Mouse (Mus musculus): ENCODE measurements around the gene Gpa33. TPM values are rescaled to one million over a fixed set of nuclear protein-coding genes. Genes with fewer than 3 reads are reported as not detected.

The Gpa33 gene
- polyA plus RNA-seq, 1 experiment from 2014 or later = 0.12 TPM

DNA sequence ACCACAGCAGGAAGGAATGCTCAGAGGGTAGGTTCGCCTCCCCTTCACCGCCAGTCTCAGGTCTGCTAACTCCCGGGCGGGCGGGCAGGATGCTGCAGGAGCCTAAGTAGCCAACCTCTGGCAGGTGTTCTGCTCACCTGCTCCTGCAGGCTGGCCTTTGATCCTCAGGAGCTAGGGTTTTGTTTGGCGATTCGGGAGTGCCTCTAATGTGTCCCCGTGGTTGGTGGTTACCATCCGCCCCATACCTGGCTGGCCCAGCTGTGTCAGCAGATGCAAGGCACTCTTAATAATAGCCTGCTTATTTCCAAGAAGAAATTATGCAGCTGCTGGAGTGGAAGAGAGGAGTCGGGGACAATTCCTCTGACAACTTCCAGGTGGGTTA is 25.1 kb downstream of the Gpa33 start:
- no peak for ATAC-seq

DNA sequence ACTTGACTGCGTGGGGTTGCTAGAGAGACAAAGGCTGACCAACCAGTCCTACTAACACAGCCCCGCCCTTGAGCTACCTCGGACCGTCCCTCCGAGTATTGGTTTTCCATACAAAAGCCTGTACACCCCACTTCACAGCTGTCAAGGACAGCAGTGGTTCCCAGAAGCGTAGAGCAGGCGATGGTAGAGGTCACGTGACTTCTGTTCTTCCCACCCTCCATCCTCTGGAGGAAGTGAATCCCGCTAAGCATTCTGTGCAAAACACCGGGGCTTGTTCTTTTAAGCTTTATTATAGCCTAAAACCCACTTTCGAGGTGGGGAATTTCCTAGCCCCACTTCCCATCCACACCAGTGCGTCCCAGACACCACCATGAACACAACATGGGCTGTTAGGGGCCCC is 27.7 kb downstream of the Gpa33 start:
- no peak overlapping the region for H3K27ac ChIP-seq (ENCODE audit: low read length)
- DNase-seq (ENCODE audit: low spot score) (no peak), ATAC-seq (no peak)
- H3K27me3 ChIP-seq (replicated peaks; ENCODE audit: insufficient read depth, low read length) = 0 out of 2 replicates have a peak, but pooled peaks cover 11% of the 10 kb centered on the region
- TF ChIP-seq EP300 (IDR thresholded peaks at IDR 0.05) (no peak), CTCF (IDR thresholded peaks at IDR 0.05) (no peak)
- H3K4me3 ChIP-seq (ENCODE audit: low read depth, low read length) = no peak overlapping the region
- no peak overlapping the region for H3K4me2 ChIP-seq (replicated peaks; ENCODE audit: low read depth, low read length)
- no peaks in the 10 kb centered on the region for H3K9me3 ChIP-seq (ENCODE audit: low read length)
- no peaks in the 10 kb centered on the region for H3K4me1 ChIP-seq (ENCODE audit: insufficient read depth, low read depth, low read length)
- no peaks in the 10 kb centered on the region for H3K36me3 ChIP-seq (ENCODE audit: insufficient read depth, low read length)
- no peak overlapping the region for H3K9ac ChIP-seq (replicated peaks; ENCODE audit: low read depth)
- WGBS = 51% methylated on average over 12 of the region's 12 CpGs

More for the DNA sequence above, 25.1 kb downstream of the Gpa33 start:
- Histone ChIP-seq H3K4me2 (replicated peaks; ENCODE audit: low read depth, low read length) (no peak overlapping the region), H3K27ac (ENCODE audit: low read length) (no peak overlapping the region), H3K4me1 (ENCODE audit: insufficient read depth, low read depth, low read length) (no peaks in the 10 kb centered on the region), H3K9me3 (ENCODE audit: low read length) (no peaks in the 10 kb centered on the region), H3K27me3 (replicated peaks; ENCODE audit: insufficient read depth, low read length) (0 out of 2 replicates have a peak, but pooled peaks cover 8% of the 10 kb centered on the region), H3K36me3 (ENCODE audit: insufficient read depth, low read length) (no peaks in the 10 kb centered on the region), H3K9ac (replicated peaks; ENCODE audit: low read depth) (no peak overlapping the region), H3K4me3 (ENCODE audit: low read depth, low read length) (no peak overlapping the region)
- WGBS = 25% methylated on average over 10 of the region's 10 CpGs
- no peak for DNase-seq (ENCODE audit: low spot score)
- TF ChIP-seq EP300 (IDR thresholded peaks at IDR 0.05) = no peak
- no peak for TF ChIP-seq CTCF (IDR thresholded peaks at IDR 0.05)

- WGBS = 54% methylated on average over 9 of the region's 9 CpGs
These were observed 28.6 kb downstream of the Gpa33 start for GRCm38 (mm10) chr1:166158664-166159063.

GRCm38 (mm10) chr1:166160111-166160510 is 30.1 kb downstream of the Gpa33 start:
- ATAC-seq (no peak), DNase-seq (ENCODE audit: low spot score) (no peak)
- Histone ChIP-seq H3K27ac (ENCODE audit: low read length) (no peak overlapping the region), H3K27me3 (replicated peaks; ENCODE audit: insufficient read depth, low read length) (0 out of 2 replicates have a peak, but pooled peaks cover 11% of the 10 kb centered on the region), H3K9me3 (ENCODE audit: low read length) (no peaks in the 10 kb centered on the region), H3K36me3 (ENCODE audit: insufficient read depth, low read length) (no peaks in the 10 kb centered on the region), H3K4me2 (replicated peaks; ENCODE audit: low read depth, low read length) (no peak overlapping the region), H3K4me1 (ENCODE audit: insufficient read depth, low read depth, low read length) (no peaks in the 10 kb centered on the region), H3K9ac (replicated peaks; ENCODE audit: low read depth) (no peak overlapping the region), H3K4me3 (ENCODE audit: low read depth, low read length) (no peak overlapping the region)
- TF ChIP-seq CTCF (IDR thresholded peaks at IDR 0.05) = no peak
- TF ChIP-seq EP300 (IDR thresholded peaks at IDR 0.05) = no peak
- WGBS = 50% methylated on average over 5 of the region's 5 CpGs

More at GRCm38 (mm10) chr1:166158664-166159063, 28.6 kb downstream of the Gpa33 start:
- Histone ChIP-seq H3K4me3 (ENCODE audit: low read depth, low read length) (no peak overlapping the region), H3K27ac (ENCODE audit: low read length) (no peak overlapping the region), H3K36me3 (ENCODE audit: insufficient read depth, low read length) (no peaks in the 10 kb centered on the region), H3K27me3 (replicated peaks; ENCODE audit: insufficient read depth, low read length) (0 out of 2 replicates have a peak, but pooled peaks cover 11% of the 10 kb centered on the region), H3K4me2 (replicated peaks; ENCODE audit: low read depth, low read length) (no peak overlapping the region), H3K9ac (replicated peaks; ENCODE audit: low read depth) (no peak overlapping the region), H3K9me3 (ENCODE audit: low read length) (no peaks in the 10 kb centered on the region), H3K4me1 (ENCODE audit: insufficient read depth, low read depth, low read length) (no peaks in the 10 kb centered on the region)
- no peak for TF ChIP-seq EP300 (IDR thresholded peaks at IDR 0.05)
- ATAC-seq (no peak), DNase-seq (ENCODE audit: low spot score) (no peak)

DNA sequence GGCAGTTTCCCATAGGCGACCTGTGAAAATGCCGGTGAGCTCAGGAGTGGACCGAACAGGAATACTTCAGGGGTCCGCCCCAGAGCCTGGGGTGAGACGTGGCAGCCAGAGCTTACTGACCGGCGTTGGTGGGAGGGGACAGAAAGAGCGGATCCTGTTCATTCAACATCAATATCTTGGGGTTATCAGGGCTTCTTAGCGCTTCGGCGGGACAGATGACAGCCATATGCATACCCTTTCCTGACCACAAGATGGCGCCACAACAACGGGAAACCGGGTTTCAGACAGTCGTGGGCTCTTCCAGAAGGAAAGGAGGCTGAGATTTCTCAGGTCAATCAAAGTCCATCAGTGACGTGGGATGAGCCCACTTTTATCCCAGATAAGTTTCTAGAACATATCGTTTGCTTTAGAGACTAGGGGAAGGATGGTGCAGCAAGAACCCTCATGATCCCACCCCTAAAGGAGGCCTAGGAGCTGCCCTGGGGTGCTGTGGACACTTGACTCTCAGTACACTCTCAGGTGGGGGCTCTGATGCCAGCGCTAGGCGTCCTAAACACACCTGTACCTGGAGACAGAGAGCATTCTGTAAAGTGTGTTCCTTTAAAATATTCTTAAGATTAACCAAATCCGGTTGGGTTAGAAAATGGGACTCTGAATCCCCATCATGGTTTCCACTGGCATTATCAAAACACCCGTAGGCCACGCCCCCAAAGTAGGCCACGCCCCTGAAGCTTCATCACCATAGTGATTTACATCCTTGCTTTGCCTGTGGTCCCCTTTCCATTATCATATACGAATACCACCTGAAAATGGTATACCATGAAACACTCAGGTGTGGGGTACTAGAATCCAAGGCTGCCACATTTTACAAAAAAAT is 30.8 kb downstream of the Gpa33 start:
- 17% methylated on average over 24 of the region's 24 CpGs for WGBS
- ATAC-seq (peak; percentile 74), DNase-seq (ENCODE audit: low spot score) (peak; percentile 85)

GRCm38 (mm10) chr1:166164580-166164979 is 34.5 kb downstream of the Gpa33 start:
- Histone ChIP-seq H3K9me3 (ENCODE audit: low read length) (no peaks in the 10 kb centered on the region), H3K4me2 (replicated peaks; ENCODE audit: low read depth, low read length) (no peak overlapping the region), H3K4me3 (ENCODE audit: low read depth, low read length) (no peak overlapping the region), H3K27ac (ENCODE audit: low read length) (no peak overlapping the region), H3K9ac (replicated peaks; ENCODE audit: low read depth) (no peak overlapping the region), H3K27me3 (replicated peaks; ENCODE audit: insufficient read depth, low read length) (0 out of 2 replicates have a peak, but pooled peaks cover 3% of the 10 kb centered on the region), H3K4me1 (ENCODE audit: insufficient read depth, low read depth, low read length) (no peaks in the 10 kb centered on the region), H3K36me3 (ENCODE audit: insufficient read depth, low read length) (no peaks in the 10 kb centered on the region)
- ATAC-seq (no peak), DNase-seq (ENCODE audit: low spot score) (no peak)
- WGBS = 88% methylated on average over 14 of the region's 14 CpGs
- no peak for TF ChIP-seq EP300 (IDR thresholded peaks at IDR 0.05)
- TF ChIP-seq CTCF (IDR thresholded peaks at IDR 0.05) = no peak

More for the DNA sequence above, 30.8 kb downstream of the Gpa33 start:
- Histone ChIP-seq H3K4me1 (ENCODE audit: insufficient read depth, low read depth, low read length) (no peaks in the 10 kb centered on the region), H3K36me3 (ENCODE audit: insufficient read depth, low read length) (no peaks in the 10 kb centered on the region), H3K9ac (replicated peaks; ENCODE audit: low read depth) (no peak overlapping the region), H3K27ac (ENCODE audit: low read length) (no peak overlapping the region), H3K4me3 (ENCODE audit: low read depth, low read length) (no peak overlapping the region), H3K9me3 (ENCODE audit: low read length) (no peaks in the 10 kb centered on the region), H3K27me3 (replicated peaks; ENCODE audit: insufficient read depth, low read length) (0 out of 2 replicates have a peak, but pooled peaks cover 11% of the 10 kb centered on the region), H3K4me2 (replicated peaks; ENCODE audit: low read depth, low read length) (no peak overlapping the region)
- TF ChIP-seq EP300 (IDR thresholded peaks at IDR 0.05) (no peak), CTCF (IDR thresholded peaks at IDR 0.05) (peak; percentile 95)
